Mouse (Mus musculus): ENCODE data around the gene Eno1. TPM values are rescaled to one million over a fixed set of nuclear protein-coding genes. Genes with fewer than 3 reads are reported as not detected.

Gene Eno1
- polyA plus RNA-seq, 1 experiment from 2014 or later: 3,458 TPM

GRCm38 (mm10) chr4:150240381-150240886 lies 3.9 kb downstream of the Eno1 start:
- WGBS: 88% methylated on average over 1 of the region's 1 CpGs
- no peak overlapping the region for H3K27ac ChIP-seq (replicated peaks)
- DNase-seq (ENCODE audit: low spot score): no peak
- no peaks in the 10 kb centered on the region for H3K9me3 ChIP-seq
- peaks cover 55% of the 10 kb centered on the region for H3K4me1 ChIP-seq
- peaks cover 66% of the 10 kb centered on the region for H3K36me3 ChIP-seq (replicated peaks)
- H3K27me3 ChIP-seq (replicated peaks; ENCODE audit: low read depth, poor library complexity, severe bottlenecking): no peaks in the 10 kb centered on the region
- peak overlapping the region; percentile 95 for H3K4me3 ChIP-seq

DNA sequence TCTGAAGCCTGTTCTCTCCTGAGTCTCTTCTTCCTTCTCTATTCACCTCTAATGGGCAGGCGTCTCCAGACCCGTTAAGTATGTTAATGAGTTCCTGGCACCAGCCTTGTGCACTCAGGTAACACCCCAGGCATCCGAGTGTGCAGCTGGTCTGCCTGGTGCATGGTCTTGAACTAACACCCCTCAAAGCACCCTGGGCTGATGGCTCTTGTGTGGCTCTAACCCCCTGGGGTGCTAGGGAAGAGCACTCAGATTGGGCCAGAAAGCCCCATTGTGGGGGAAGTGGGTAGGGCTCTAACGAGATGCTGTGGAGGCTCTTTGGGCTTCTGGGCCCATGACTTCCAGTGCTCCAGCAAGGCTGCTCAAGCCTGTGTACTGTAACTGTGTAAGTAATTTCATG lies 5.2 kb downstream of the Eno1 start:
- H3K36me3 ChIP-seq (replicated peaks): peaks cover 79% of the 10 kb centered on the region
- 75% methylated on average over 4 of the region's 4 CpGs for WGBS

GRCm38 (mm10) chr4:150242745-150243144 lies 6.2 kb downstream of the Eno1 start:
- H3K4me3 ChIP-seq: no peak overlapping the region
- 85% methylated on average over 5 of the region's 5 CpGs for WGBS
- H3K36me3 ChIP-seq (replicated peaks): peaks cover 90% of the 10 kb centered on the region
- no peaks in the 10 kb centered on the region for H3K9me3 ChIP-seq
- no peak for DNase-seq (ENCODE audit: low spot score)
- H3K27ac ChIP-seq (replicated peaks): no peak overlapping the region
- peaks cover 42% of the 10 kb centered on the region for H3K4me1 ChIP-seq
- no peaks in the 10 kb centered on the region for H3K27me3 ChIP-seq (replicated peaks; ENCODE audit: low read depth, poor library complexity, severe bottlenecking)

More for the DNA sequence above, 5.2 kb downstream of the Eno1 start:
- H3K4me3 ChIP-seq: peak overlapping the region; percentile 18; the same call in 1 of the 2 replicates
- H3K27me3 ChIP-seq (replicated peaks; ENCODE audit: low read depth, poor library complexity, severe bottlenecking): no peaks in the 10 kb centered on the region
- H3K4me1 ChIP-seq: peaks cover 45% of the 10 kb centered on the region
- no peak overlapping the region for H3K27ac ChIP-seq (replicated peaks)
- DNase-seq (ENCODE audit: low spot score): no peak
- H3K9me3 ChIP-seq: no peaks in the 10 kb centered on the region

- 76% methylated on average over 2 of the region's 2 CpGs for WGBS
- DNase-seq (ENCODE audit: low spot score): no peak
- H3K36me3 ChIP-seq (replicated peaks): peaks cover 100% of the 10 kb centered on the region
- no peaks in the 10 kb centered on the region for H3K27me3 ChIP-seq (replicated peaks; ENCODE audit: low read depth, poor library complexity, severe bottlenecking)
- H3K4me1 ChIP-seq: peaks cover 20% of the 10 kb centered on the region
- H3K27ac ChIP-seq (replicated peaks): no peak overlapping the region
- no peak overlapping the region for H3K4me3 ChIP-seq
- no peaks in the 10 kb centered on the region for H3K9me3 ChIP-seq
Measured at GRCm38 (mm10) chr4:150245876-150246275, 9.4 kb downstream of the Eno1 start.

GRCm38 (mm10) chr4:150248009-150248408 lies 11.5 kb downstream of the Eno1 start:
- Histone ChIP-seq H3K4me1 (peaks cover 3% of the 10 kb centered on the region; the same call in 1 of the 2 replicates), H3K4me3 (no peak overlapping the region), H3K36me3 (replicated peaks) (peaks cover 99% of the 10 kb centered on the region), H3K27ac (replicated peaks) (no peak overlapping the region), H3K27me3 (replicated peaks; ENCODE audit: low read depth, poor library complexity, severe bottlenecking) (no peaks in the 10 kb centered on the region), H3K9me3 (no peaks in the 10 kb centered on the region)
- DNase-seq (ENCODE audit: low spot score): peak; percentile 72
- WGBS: 69% methylated on average over 5 of the region's 5 CpGs

DNA sequence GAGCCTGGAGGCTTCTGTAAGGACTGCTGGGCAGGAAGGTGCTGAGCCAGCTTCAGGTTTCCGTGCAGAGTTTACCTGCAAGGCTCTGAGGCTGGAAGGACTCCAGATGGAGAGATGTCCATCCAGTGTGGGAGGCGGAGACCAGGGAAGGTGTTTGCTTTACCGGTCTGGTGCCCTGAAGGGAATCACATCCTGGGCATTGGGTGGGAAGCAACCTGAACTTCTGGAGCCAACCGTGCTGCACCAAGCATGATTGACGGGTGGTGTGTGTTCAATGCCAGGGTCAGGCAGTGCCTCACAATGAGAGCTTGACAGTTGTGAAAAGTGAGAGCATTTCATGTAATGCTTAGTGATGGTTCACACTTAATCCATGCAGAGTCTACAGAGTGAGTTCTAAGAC lies 12.4 kb downstream of the Eno1 start:
- no peak overlapping the region for H3K27ac ChIP-seq (replicated peaks)
- no peaks in the 10 kb centered on the region for H3K9me3 ChIP-seq
- no peaks in the 10 kb centered on the region for H3K4me1 ChIP-seq
- H3K27me3 ChIP-seq (replicated peaks; ENCODE audit: low read depth, poor library complexity, severe bottlenecking): no peaks in the 10 kb centered on the region
- H3K36me3 ChIP-seq (replicated peaks): peaks cover 95% of the 10 kb centered on the region
- H3K4me3 ChIP-seq: no peak overlapping the region
- 86% methylated on average over 5 of the region's 5 CpGs for WGBS
- no peak for DNase-seq (ENCODE audit: low spot score)

GRCm38 (mm10) chr4:150249731-150250270 lies 13.3 kb downstream of the Eno1 start:
- no peaks in the 10 kb centered on the region for H3K9me3 ChIP-seq
- no peaks in the 10 kb centered on the region for H3K27me3 ChIP-seq (replicated peaks; ENCODE audit: low read depth, poor library complexity, severe bottlenecking)
- no peaks in the 10 kb centered on the region for H3K4me1 ChIP-seq
- no peak overlapping the region for H3K27ac ChIP-seq (replicated peaks)
- no peak for DNase-seq (ENCODE audit: low spot score)
- 85% methylated on average over 5 of the region's 5 CpGs for WGBS
- H3K4me3 ChIP-seq: no peak overlapping the region
- peaks cover 92% of the 10 kb centered on the region for H3K36me3 ChIP-seq (replicated peaks)

DNA sequence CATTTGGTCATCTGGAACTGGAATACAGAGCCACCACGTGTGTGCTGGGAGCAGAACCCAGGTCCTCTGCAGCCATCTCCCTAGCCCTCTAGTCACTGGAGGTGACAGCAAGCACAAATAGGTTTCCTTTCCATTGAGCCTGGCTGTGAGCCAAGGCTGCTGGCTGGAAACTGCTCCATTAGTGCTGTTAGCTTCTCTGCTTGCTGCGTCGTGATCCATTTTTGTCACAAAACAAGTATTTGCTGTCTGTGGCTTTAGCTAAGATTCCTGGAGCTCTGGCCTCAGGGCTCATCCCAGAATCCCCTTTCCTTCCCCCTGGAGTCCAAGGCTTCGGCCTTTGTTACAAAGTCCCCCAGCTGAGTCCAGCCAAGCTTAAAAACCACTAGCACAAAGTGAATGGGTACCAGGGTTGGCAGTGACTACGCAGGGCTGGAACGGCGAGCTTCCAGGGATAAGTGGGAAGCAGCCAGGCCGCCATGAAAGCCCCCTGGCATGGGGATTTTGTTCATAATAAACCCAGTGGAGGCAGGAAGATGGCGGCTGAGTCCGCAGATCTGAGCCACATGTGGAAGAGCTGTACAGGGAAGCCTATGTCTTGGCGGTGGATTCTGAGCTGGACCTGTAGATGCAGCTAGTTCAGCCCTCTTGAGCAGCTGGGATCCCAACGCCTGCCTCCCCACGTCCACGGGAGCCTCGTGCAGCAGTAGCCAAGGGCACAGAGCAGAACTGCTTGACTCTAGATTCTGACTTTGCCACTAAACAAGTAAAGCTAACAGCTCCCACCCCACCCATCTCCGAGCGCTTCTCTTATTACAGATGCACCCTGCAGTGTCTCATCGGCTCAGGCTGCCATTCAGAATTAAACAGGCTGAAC lies 14.3 kb downstream of the Eno1 start:
- H3K36me3 ChIP-seq (replicated peaks): peaks cover 89% of the 10 kb centered on the region
- no peaks in the 10 kb centered on the region for H3K27me3 ChIP-seq (replicated peaks; ENCODE audit: low read depth, poor library complexity, severe bottlenecking)
- DNase-seq (ENCODE audit: low spot score): no peak

GRCm38 (mm10) chr4:150254416-150254815 lies 17.9 kb downstream of the Eno1 start:
- WGBS: 63% methylated on average over 4 of the region's 4 CpGs
- Histone ChIP-seq H3K9me3 (no peaks in the 10 kb centered on the region), H3K27me3 (replicated peaks; ENCODE audit: low read depth, poor library complexity, severe bottlenecking) (no peaks in the 10 kb centered on the region), H3K4me1 (peaks cover 16% of the 10 kb centered on the region), H3K36me3 (replicated peaks) (peaks cover 68% of the 10 kb centered on the region), H3K27ac (replicated peaks) (no peak overlapping the region), H3K4me3 (no peak overlapping the region)
- DNase-seq (ENCODE audit: low spot score): no peak

More for the DNA sequence above, 14.3 kb downstream of the Eno1 start:
- Histone ChIP-seq H3K4me1 (no peaks in the 10 kb centered on the region), H3K27ac (replicated peaks) (no peak overlapping the region), H3K9me3 (no peaks in the 10 kb centered on the region), H3K4me3 (no peak overlapping the region)
- 57% methylated on average over 18 of the region's 18 CpGs for WGBS

DNA sequence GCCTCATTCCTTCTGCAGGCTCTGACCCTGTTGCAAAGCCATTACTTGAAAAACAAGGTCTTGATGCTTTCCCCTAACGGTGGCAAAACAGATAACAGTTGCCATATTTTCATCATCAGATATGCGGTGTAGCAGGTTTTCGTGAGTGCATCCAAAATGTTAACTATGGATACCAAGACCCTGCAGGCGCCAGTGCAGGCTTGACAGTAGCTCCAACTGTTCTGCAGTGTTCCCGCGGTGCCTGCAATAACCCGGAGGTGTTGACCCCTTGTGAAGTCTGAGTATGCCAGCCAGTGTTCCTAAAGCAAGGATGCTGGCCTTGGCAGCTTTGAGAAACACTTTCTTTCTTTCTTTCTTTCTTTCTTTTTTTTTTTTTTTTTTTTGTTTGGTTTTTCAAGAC lies 18.7 kb downstream of the Eno1 start:
- Histone ChIP-seq H3K4me1 (peaks cover 20% of the 10 kb centered on the region), H3K4me3 (no peak overlapping the region), H3K27ac (replicated peaks) (no peak overlapping the region), H3K9me3 (no peaks in the 10 kb centered on the region), H3K36me3 (replicated peaks) (peaks cover 60% of the 10 kb centered on the region), H3K27me3 (replicated peaks; ENCODE audit: low read depth, poor library complexity, severe bottlenecking) (no peaks in the 10 kb centered on the region)
- WGBS: 90% methylated on average over 7 of the region's 7 CpGs
- DNase-seq (ENCODE audit: low spot score): no peak

DNA sequence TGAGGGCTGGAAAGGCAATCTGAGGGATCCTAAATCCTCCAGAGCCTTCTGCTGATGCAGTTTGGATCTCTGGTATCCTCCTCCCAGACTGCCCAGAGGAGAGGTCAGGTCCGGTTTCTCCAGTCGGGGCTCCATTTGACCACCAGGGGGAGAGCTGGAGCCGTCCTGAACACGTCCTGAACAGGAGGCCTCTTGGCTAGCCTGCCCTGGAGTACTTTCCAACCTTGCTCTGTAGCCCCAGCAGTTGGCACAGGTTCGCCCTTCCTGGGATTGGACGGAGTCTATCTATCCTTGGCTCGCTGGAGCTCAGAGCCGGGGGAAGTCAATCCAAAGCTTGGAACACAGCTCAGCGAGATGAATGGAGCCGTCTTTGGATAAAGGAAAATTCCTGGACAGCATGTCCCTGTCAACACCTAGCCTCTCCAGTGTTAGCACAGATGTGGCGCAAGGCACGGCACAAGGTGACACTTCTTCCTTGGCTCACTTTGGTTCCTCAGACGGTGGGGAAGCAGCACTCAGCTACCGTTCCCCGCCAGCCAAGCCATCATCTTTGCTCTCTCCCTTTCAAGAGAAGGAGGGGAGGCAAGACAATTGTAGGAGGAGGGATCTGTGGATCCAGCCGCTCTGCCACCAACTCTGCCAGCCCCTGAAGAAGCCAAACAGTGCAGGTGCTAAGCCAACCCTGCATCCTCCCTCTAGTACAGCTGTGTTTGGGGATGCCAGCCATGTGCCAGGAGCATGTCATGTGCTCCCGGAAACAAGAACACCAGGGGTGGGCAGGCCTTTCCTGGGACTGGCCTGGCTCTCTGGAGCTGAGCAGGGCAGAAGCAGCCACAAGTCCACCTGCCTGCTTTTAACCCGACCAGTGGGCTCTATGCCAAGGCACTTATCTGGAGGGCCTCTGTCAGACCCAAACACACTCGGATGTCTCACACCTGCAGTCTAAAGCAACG lies 21.0 kb downstream of the Eno1 start:
- Histone ChIP-seq H3K36me3 (replicated peaks) (peaks cover 38% of the 10 kb centered on the region), H3K27ac (replicated peaks) (no peak overlapping the region), H3K4me3 (no peak overlapping the region), H3K9me3 (no peaks in the 10 kb centered on the region), H3K27me3 (replicated peaks; ENCODE audit: low read depth, poor library complexity, severe bottlenecking) (no peaks in the 10 kb centered on the region), H3K4me1 (peaks cover 27% of the 10 kb centered on the region)
- WGBS: 60% methylated on average over 20 of the region's 20 CpGs
- DNase-seq (ENCODE audit: low spot score): peak; percentile 90

- H3K27ac ChIP-seq (replicated peaks): peak overlapping the region; percentile 48; the same call in 1 of the 2 replicates
- no peak overlapping the region for H3K4me3 ChIP-seq
- H3K9me3 ChIP-seq: no peaks in the 10 kb centered on the region
- DNase-seq (ENCODE audit: low spot score): no peak
- peaks cover 37% of the 10 kb centered on the region for H3K36me3 ChIP-seq (replicated peaks)
- H3K27me3 ChIP-seq (replicated peaks; ENCODE audit: low read depth, poor library complexity, severe bottlenecking): no peaks in the 10 kb centered on the region
- H3K4me1 ChIP-seq: peaks cover 27% of the 10 kb centered on the region
- WGBS: 72% methylated on average over 14 of the region's 14 CpGs
Measured at GRCm38 (mm10) chr4:150258388-150258787, 21.9 kb downstream of the Eno1 start.
